Mouse (Mus musculus): ENCODE measurements around the gene Dlk1.
"Not testable (repeated sequence)": the region's sequence is repeated elsewhere in the genome, so short reads cannot be mapped to it uniquely, and the experiment has no call there.

The Dlk1 gene

DNA sequence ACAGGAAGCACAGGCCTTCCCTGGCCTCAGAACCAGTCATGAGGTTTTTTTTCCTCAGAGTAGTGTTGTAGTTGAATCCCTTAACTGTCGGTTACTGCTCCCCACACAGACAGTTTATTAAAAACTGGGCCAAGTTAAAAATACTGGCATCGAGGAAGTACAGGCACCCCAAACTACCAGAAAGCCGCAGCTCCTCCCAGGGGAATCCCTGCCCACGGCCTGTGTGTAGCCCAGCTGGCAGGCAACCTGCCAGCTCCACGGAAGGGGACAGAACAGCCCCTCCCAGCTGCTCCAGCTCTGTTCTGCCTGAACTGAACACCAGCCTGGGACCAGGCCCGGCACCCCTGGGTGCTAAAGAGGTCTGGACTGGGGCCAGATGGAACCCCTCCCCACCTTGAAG lies 11.3 kb upstream of the Dlk1 start:
- no peak for DNase-seq

DNA sequence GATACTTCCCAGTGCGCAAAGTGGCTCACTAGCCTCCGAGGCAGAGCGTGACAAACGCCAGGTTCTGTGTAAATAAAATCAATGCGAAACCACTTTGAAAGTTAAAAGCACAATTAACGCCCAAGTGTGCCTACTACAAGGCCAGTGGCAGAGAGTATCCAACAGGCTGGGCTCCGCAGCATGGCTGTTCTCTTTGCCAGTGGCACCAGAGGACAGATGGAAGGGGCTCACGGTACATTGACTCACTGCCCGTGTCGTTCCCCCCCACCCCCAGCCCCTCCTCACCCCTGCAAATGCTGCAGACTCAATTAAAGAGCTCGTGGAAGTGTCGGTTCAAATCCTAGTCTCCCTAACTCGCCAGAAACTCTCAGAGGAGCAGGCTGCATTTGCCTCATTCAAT lies 10.5 kb upstream of the Dlk1 start:
- DNase-seq, result no peak

DNA sequence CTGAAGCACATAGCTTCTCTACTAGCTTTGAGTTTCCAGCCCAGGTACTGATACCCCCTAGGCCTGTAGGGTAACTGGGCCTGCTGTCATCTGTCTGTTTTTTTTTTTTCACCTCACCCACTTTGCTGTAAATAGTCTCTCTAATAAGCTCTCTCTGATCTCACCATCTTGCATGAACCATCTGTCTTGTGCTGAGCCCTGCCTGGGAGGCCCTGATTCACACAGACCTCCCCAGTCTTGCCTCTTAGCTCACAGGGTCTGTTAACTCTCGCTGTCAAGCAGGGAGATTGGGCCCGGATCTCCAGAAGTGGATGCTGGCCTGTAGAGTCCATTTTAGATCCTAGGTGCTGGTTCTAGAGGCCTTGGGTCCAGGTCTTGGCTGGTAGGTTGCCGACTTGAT lies 9.3 kb upstream of the Dlk1 start:
- no peak for DNase-seq

DNA sequence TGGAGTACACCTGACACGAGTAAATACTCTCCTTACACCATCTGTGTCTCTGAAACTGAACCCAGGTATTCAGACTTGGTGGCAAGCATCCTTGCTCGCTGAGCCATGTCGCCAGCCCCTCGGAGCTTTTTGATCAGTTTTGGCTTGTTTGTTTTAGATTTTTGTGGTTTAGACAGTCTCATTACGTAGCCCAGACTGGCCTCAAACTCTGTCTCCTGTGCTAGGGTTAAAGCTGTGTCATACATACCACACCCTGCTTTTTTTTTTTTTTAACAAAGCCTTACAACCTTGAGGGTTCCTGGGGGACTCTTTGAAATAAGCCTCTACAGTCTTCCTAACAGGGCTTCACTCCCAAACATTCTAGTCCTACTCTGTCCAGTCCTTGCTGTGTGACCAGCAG lies 7.6 kb upstream of the Dlk1 start:
- DNase-seq, result no peak

DNA sequence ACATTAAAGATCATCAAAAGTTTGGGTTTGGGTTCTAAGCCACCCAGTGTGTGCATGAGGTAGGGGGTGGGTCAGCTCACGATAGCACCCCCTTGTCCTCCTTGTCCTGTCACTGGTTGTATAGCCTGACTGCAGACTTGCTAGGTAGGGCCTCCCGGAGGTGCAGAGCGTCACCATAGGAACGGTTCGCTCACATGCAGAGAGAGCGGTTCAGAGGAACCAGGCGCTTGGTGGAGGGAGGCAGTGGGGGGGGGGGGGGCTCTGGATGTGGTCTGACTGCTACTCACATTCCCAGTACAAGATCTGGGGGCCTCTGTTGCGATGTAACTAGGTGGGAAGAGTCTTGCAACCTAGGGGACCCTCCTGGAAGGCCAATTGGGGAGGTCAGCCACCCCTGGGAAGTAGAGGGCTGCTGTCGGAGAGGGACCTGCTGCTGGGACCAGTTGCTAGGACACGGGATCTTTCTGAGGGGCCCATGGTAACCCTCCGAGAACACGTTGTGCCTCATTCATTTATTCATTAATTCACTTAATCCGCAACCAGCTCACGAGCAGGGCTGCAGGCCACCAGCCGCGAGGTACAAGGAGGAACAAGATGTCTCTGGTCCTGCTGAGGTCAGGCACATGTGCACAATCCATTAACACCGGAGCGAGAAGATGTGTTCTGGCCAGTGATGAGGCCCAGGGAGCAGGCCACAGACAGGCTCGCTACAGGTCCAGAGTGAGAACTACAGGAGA lies 7.0 kb upstream of the Dlk1 start:
- DNase-seq, result peak; percentile 12

DNA sequence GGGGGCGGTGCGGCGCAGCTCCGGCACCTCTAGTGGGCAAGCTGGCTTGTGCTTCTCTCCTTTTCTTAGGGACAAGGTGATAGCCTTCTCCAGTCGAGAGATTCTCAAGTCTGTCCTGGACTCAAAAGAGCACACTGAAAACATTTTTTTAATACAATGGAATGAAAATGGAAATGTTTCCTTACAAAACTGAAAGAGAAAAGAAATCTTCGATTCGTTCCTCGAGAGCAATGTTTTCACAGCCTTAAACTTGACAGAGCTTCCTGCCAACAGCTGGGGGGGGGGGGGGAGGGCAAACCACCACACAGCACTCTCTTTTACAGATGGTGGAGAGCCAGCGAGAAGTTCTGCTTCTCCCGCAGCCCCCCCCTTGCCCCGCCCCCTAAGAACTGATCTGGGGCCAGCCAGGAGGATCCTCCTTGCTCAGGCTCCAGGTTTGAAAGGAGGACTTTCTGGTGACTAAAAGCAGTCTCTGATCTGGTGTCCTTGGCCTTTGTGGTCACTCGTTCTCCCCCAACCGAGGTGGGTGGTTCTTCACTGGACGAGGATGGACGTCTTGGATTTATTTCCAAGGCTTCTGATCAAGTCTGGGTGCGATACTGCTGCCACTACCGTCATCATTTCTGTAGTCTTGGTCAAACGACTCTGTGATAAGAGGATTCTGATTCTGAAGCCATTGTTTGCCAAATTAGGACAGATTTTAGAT lies 6.2 kb upstream of the Dlk1 start:
- DNase-seq, result no peak

DNA sequence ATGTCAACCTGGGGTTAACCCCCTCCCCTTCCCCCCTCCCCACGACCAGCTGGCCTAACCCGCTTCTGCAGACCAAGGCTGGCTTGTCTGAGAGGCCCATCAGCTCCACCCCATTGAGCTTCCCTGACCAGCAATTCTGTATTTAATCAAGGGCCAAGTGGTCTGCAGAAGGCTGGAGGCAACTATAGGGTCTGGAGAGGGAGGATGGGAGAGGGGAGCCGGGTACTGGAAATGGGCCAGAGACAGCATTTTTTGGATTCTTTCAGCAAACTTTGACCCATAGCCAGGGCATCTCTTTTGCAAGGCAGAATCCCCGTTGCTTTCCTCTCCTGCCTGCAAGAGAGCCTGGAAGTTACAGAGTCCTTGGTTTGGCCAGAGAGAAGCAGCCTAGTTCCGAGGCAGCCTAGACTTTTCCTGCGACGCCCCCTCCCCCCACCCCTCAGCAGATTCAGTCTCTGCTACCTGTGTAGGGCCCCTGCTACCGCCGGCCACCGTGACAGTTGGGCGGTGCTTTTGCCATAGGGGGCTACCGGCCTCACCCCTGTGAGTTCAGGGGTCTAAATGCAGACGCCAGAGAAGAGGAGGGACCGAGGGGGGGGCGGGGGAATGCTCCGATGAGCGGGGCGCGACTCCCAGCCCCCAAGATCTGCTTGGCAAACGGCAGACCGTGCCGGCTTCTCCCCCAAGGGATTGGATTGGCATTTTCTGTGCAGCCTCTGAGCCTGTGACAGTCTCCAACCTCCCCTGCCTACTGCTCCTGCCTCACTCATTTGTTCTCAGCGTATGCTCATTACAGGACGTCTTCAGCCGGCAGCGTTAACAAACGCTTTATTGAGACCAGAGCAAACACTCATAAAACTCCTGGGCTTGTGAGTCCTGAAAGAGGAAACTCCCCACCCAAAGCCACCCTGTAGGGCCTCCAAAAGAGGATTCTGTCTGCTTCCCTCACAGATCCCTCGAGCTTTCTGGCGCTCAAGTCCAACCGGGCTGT lies 2.9 kb upstream of the Dlk1 start:
- DNase-seq, result no peak

DNA sequence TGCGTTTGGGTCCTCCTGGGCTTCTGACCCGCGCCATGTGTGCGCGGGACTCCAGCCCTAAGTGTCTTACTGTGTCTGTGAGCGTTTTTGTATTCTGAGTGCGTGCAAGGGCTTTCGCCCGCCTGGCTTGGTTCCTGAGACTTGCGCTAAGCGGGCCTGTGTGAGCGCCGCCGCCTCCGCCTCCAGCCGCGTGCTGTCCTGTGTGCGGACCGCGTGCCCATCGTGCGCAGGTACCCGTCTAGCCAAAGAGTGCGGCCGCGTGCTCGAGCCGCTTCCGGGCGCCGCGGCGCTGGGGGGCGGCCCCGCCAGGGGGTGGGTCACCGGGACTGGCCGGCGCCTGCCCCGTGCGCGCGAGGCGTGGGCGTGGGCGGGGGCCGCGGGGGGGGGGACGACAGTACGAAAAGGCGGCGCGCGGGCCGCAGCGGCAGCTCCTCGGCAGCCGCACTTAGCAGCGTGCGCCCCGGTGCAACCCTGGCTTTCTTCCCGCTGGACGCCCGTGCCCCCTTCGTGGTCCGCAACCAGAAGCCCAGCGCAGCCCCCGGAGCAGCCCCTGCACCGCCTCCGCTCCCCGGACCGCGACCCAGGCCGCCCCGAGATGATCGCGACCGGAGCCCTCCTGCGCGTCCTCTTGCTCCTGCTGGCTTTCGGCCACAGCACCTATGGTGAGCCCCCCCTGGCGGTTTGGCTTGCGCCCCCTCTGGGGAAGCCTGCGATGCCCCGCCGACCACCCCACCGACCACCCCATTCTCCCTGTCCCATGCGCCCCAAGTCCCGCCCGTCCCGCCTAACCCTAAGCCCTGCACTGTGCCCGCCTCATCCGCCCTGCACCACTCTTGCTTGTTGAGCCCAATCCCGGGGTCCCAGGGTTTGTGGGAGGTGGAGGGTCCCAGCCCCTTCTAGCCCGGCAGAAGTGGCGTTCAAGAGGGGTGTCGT lies 708 bp downstream of the Dlk1 start:
- DNase-seq, result no peak

DNA sequence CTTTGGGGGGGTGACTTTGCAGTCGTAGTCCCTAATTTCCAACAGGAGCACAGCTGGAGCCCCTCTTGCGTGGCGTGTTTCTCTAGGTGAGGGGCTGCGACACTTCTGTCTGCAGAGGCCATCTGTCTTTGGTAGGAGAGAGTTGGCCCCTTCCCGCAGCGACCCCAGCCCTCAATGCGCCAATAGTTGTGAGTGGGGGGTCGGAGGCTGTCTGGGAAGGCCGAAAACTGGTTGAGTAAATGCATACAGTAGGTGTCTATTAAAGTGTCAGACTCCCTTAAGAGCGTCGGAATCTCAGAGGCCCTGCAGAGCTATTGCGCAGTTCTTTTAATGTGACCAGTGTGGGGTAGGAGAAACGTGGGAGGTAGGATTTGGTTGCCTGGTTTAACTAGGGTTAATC lies 1.5 kb downstream of the Dlk1 start:
- DNase-seq, result no peak

DNA sequence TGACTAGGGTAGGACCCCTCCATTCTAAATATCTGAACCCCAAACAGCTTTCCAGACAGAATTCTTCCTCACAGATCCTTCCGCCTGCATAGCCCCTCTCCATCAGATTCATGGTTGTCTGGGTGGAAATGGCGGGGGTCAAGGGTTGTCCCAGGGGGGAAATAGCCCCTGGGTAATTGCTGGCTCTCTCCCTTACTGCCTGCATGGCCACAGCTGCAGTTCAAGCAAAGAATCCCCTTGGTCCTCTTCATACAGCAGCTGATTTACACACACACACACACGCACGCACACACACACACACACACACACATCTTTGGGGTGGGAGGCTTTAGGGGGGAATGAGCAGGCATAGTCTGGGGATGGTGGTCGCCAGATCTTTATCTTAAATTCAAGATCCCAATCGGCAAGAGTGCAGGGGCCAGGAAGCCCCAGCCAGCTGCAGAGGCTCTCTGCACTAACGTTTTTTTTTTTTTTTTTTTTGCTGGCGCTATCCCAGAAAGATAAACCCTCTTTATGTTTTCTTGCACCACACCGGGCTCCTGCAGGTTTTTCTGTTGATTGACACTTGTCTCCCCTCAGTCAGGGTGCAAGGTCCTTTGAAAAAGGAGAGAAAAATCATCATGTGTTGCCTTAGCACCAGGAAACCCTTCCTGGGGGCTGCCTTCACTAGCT lies 4.0 kb downstream of the Dlk1 start:
- no peak for DNase-seq

DNA sequence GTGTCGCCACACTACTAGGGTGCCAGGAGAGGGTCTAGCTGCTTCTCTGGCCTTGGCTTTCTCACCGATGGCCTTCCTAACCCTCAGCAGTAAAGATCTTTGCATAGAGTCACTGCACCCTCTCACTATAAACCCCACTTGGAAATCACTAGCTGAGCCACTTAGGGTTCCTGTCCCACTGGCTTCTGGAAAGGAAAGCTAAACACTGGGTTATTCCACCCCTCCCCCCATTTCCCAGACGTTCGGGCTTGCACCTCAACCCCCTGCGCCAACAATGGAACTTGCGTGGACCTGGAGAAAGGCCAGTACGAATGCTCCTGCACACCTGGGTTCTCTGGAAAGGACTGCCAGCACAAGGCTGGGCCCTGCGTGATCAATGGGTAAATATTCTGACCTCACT lies 5.2 kb downstream of the Dlk1 start:
- DNase-seq, result no peak

DNA sequence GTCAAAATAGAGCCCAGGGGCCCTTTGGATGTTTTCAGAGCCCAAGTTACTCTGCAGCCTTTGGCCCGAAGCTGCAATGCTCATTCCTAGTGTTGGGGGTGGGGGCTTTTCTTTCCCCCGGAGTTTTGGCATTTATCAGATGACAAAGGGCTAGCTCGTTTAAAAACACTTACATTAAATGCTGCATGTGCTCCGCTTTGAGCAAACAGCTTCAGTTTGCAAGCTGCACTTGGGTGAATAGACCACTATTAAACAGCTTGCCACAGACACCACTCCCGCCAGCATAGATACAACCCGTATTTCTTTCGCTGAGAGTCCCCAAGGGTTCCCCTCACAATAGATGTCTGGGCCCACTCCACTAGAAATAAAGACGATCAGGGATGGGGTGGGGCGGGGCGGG lies 6.3 kb downstream of the Dlk1 start:
- DNase-seq, result no peak

DNA sequence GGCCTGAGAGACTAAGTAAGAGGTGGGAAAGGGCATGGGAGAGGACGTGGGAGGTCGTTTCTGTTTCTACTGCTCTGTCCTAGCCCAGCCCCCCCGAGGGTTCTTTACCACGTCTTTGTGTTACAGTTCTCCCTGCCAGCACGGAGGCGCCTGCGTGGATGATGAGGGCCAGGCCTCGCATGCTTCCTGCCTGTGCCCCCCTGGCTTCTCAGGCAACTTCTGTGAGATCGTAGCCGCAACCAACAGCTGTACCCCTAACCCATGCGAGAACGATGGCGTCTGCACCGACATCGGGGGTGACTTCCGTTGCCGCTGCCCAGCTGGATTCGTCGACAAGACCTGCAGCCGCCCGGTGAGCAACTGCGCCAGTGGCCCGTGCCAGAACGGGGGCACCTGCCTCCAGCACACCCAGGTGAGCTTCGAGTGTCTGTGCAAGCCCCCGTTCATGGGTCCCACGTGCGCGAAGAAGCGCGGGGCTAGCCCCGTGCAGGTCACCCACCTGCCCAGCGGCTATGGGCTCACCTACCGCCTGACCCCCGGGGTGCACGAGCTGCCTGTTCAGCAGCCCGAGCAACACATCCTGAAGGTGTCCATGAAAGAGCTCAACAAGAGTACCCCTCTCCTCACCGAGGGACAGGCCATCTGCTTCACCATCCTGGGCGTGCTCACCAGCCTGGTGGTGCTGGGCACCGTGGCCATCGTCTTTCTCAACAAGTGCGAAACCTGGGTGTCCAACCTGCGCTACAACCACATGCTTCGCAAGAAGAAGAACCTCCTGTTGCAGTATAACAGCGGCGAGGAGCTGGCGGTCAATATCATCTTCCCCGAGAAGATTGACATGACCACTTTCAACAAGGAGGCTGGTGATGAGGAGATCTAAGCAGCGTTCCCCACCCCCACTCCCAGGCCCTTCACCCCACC lies 7.1 kb downstream of the Dlk1 start:
- no peak for DNase-seq

DNA sequence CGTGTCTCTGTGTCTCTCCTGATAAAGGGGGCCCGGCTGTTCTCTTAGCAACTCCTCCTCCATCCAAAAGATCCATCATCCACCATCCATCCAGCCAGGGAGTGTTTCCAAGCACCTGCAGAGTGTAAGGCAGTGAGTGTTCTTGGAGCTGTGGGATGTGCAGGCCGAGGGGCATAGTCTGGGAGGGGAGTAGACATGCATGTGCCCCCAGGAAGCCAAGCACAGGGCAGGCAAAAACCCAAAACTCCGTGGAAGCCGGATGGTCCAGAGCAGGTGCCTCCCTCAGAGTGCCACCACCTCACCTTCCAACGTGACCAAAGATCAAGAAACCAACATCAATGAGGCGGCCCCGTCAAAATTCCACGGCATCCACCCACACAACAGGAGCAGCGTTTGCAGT lies 10.0 kb downstream of the Dlk1 start:
- DNase-seq, result no peak

DNA sequence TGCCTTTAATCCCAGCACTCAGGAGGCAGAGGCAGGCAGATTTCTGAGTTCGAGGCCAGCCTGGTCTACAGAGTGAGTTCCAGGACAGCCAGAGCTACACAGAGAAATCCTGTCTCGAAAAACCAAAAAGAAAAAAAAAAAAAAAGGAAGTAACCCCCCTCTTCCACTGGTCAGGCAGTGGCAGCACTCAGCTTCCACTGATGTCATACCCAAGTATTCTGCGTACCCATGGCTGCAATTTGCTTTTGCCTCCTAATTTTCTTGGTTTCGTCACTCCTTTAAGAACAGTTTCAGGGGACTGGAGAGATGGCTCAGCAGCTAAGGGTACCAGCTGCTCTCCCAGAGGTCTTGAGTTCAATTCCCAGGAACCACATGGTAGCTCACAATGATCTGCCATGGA lies 14.8 kb downstream of the Dlk1 start:
- DNase-seq, result not testable (repeated sequence)

DNA sequence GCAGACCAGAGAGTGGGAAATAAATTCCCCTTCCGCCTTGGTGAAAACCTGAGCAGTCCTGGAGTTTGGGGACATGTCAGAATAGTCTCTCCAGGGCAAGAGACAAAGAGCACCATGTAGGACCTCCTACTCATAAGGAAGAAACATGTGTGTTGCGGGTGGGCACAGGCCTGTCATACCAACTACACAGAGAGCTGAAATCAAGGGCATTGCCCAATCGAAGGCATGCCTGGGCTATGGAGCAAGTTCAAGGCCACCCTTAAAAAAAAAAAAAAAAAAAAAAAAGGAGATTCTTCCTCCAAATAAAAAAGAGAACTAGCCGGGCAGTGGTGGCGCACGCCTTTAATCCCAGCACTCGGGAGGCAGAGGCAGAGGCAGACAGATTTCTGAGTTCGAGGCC lies 17.2 kb downstream of the Dlk1 start:
- DNase-seq, result no peak

DNA sequence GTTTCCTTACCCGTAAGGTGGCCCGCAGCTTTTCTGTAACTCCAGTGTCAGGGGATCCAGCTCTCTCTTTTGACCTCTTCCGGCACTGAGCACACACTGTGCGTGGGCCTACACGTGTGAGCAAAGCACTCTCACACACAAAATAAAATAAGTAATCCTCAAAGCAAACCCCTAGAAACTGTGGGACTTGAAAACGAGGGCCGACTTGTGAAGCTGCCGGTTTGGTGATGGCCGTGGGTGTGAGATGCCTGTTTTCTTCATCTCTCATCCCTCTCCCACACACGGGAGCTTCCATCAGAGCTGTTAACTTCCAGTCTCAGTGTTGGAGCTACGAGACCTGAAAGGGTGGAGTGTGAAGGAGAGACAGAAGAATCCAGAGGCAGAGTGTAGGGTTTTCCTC lies 20.0 kb downstream of the Dlk1 start:
- no peak for DNase-seq

DNA sequence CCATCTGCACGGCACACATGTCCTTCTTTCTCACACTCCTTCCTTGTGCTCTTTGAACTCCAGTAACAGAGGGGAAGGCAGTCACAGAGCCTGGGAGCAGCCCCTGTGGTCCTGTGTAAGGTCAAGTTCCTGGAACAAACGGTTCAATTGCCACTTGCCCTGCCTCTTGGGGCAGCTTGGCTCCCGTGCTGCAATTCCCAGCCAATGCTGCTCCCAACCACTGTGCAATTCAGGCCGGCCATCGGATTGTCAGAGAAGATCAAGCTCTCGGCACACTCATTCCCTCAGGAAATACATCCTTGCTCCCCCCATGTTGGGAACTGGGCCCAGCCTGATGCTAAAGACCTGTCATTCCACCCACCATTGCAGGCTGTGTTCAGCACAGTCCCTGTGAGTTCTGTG lies 21.0 kb downstream of the Dlk1 start:
- no peak for DNase-seq

DNA sequence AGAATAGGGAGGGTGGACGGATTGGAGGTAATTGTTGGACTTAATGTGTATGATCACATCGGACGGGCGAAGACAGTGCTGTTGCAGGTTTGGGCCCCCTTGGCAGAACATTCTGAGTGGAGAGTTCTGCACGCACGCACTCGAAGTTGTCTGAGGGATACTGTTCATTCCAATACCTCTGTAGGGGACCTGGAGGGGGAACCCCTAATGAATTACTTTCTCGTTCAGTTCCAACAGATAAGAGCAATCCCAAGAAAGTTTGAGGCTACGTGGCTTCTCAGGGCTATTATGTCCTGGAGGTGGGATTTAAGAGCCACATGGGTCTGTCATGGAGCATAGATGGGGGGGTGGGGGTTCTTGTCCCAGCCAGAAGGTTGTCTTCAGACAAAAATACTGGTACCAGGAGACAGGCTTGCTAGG lies 21.6 kb downstream of the Dlk1 start:
- no peak for DNase-seq

DNA sequence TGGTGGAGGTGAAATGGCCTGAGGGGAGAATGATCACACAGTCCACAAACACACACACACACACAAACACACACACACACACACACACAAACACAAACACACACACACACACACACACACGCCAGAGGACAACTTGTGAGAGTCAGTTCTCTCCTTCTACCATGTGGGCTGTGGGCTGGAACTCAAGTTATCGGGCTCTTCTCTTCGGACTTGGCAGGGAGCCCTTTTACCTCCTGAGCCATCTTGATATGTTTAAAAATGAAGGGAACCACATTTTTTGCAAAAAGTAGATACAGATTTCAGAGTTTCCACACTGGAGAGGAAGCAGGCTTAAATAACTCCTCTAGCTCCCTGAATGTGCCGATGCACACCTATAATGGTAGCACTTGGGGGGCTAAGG lies 22.9 kb downstream of the Dlk1 start:
- DNase-seq, result no peak

DNA sequence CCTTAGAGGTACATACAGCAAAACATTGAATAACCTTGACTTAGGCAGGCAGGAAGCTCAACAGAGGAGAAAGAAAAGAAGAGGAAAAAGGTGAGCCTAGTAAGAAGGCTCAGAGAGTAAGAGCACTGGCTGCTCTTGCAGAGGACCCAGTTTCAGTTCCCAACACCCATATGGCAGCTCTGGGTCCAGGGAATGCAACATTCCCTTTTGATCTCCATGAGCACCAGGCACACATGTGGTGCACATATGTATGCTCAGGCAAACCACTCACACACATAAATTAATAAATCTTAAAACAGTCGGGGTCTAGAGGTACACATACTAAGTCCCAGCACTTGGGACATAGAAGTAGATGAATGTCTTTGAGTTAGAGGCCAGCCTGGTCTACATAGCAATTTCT lies 33.9 kb downstream of the Dlk1 start:
- not testable (repeated sequence) for DNase-seq
